Mouse (Mus musculus): ENCODE results near the gene R3hdm2. TPM values are rescaled to one million over a fixed set of nuclear protein-coding genes. Genes with fewer than 3 reads are reported as not detected.

R3hdm2 gene
- total and polyA plus RNA-seq, 3 experiments, result 8.2 to 60.6 TPM; not detected in 1

DNA sequence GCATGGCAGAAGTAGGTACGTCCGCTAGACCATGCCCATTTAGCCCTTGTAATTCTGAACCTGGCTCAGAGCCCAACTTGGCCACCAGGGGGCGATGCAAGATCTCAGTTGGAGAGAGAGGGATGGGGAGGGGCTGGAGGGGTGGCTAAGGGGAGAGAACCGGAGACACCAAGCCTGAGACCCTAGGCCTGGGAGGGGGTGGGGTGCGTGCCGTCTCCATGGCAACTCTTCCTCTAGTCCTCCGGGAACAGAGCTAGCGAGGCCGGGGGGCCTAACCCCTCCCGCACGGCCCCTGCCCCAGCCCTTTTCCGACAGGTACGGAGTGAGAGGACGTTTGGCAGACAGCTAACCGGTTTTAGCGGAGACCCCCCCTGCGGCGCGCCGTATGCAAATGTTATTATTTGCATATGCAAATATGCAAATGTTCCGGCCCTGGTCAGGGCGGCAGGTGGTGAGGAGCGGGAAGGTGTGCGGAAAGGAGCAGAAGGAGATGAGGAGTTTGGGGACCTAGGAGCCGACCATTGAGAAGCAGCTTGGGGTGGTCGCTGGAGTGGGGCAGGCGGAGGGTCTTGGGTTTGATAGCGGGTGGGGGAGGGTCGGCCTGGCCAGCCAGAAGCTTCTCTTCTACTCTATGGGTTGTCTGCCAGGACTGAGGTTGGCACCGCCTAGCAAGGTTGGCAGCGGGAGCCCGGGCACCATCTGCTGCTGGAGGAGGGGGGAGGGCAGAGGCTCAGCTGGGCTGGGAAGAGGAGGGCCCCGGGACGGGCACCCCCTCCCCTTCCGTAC lies 129.1 kb downstream of the R3hdm2 start:
- peak; percentile 89 for DNase-seq (ENCODE audit: low read depth, low spot score)
- Histone ChIP-seq H3K27me3 (ENCODE audit: control insufficient read depth in 1 of 2, insufficient read depth in 2 of 2, low read length in 2 of 2) (no peaks in the 10 kb centered on the region), H3K79me2 (ENCODE audit: control insufficient read depth, insufficient read depth, low read length, poor library complexity) (no peaks in the 10 kb centered on the region; the same call in 1 of the 2 replicates), H3K4me1 (ENCODE audit: control insufficient read depth in 1 of 2, insufficient read depth in 2 of 2, low read length in 2 of 2) (peaks cover 0 to 13% of the 10 kb centered on the region in 2 experiments; a peak in 2 of 4 replicates), H3K27ac (ENCODE audit: control insufficient read depth, low read depth, low read length) (no peak overlapping the region), H3K9ac (ENCODE audit: control insufficient read depth, low read depth, low read length, poor library complexity, severe bottlenecking) (peak overlapping the region; percentile 44; the same call in 1 of the 2 replicates), H3K4me3 (ENCODE audit: control insufficient read depth in 1 of 2, insufficient read depth in 1 of 2, low read depth in 2 of 2, low read length in 2 of 2) (peak overlapping the region; percentile 38 to 43; a peak in 3 of 4 replicates), H3K36me3 (ENCODE audit: control insufficient read depth in 1 of 2, insufficient read depth in 2 of 2, low read length in 2 of 2) (no peaks in the 10 kb centered on the region; a peak in 2 of 4 replicates), H3K9me3 (replicated peaks; ENCODE audit: insufficient read depth, low read length) (no peaks in the 10 kb centered on the region)
- TF ChIP-seq MAZ (IDR thresholded peaks at IDR 0.05; ENCODE audit: low read depth, low read length), result peak; percentile 93
- peak; percentile 77 for TF ChIP-seq ZC3H11A (IDR thresholded peaks at IDR 0.05; ENCODE audit: low read depth, low read length)
- peak; percentile 65 to 96 (median 91) for TF ChIP-seq CTCF (IDR thresholded peaks at IDR 0.05 in 2 of 3, conservative IDR thresholded peaks at IDR 0.05 in 1 of 3; ENCODE audit: control insufficient read depth in 1 of 3, insufficient read depth in 1 of 3, low read depth in 2 of 3, low read length in 3 of 3, poor library complexity in 1 of 3, severe bottlenecking in 1 of 3)
- peak; percentile 71 for TF ChIP-seq RAD21 (IDR thresholded peaks at IDR 0.05; ENCODE audit: low read depth, low read length)
- TF ChIP-seq ETS1 (IDR thresholded peaks at IDR 0.05; ENCODE audit: low read depth, low read length), result no peak
- no peak for TF ChIP-seq ZKSCAN1 (IDR thresholded peaks at IDR 0.05; ENCODE audit: low read depth, low read length)
- peak; percentile 77 for TF ChIP-seq MYB (IDR thresholded peaks at IDR 0.05; ENCODE audit: low read depth, low read length)
- TF ChIP-seq SIN3A (IDR thresholded peaks at IDR 0.05; ENCODE audit: low read length), result peak; percentile 9; the same call in 1 of the 2 replicates
- TF ChIP-seq TAL1 (IDR thresholded peaks at IDR 0.05; ENCODE audit: low read length), result no peak
- TF ChIP-seq SMC3 (IDR thresholded peaks at IDR 0.05; ENCODE audit: low read depth, low read length), result peak; percentile 75
- no peak for TF ChIP-seq MAX (IDR thresholded peaks at IDR 0.05; ENCODE audit: low read length)
- no peak for TF ChIP-seq MYC (IDR thresholded peaks at IDR 0.05; ENCODE audit: low read depth, low read length)

DNA sequence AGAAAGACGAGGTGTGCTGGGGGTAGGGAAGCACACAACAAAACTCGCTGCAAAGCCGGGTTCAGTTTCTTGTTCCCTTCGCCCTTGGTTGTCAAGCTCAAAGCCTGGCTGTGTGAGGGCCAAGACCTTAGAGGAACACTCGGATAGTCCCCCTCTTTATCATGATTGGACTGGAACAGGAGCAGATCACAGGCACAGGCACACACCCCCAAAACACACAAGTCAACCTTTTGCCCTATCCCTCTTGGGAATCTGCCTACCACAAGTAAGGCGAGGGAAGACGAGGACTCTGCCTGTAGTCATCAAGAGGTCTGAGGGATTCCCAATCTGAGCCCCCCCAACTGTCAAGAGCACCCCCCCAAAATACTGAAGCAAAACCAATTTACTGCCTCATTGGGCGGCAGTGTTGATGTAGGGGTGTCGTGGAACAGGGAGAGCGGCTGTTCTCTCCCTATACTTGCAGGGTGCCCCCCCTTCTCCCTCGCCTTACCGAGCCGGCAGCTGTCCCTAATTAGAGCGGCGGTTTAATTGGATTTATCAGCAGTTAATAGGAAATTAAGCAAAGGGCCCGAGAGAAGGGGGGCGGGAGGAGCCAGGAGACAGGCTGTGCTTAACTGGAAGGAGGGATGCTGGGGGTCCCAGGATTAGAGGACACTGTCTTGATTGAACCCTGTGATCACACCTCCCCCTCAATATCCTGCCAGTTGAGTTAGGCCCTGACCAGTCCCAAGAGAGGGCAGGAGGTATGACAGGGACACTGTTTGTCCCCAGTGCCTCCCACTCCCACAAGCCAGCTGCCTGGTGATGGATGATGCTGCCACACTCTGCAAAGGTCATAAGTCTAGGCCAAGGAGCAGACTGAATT lies 129.9 kb downstream of the R3hdm2 start:
- peak; percentile 33 for DNase-seq (ENCODE audit: low read depth, low spot score)
- H3K4me3 ChIP-seq (ENCODE audit: control insufficient read depth in 1 of 2, insufficient read depth in 1 of 2, low read depth in 2 of 2, low read length in 2 of 2), result peak overlapping the region in 1 of 2 experiments; percentile 30; a peak in 1 of 4 replicates
- H3K79me2 ChIP-seq (ENCODE audit: control insufficient read depth, insufficient read depth, low read length, poor library complexity), result no peaks in the 10 kb centered on the region; the same call in 1 of the 2 replicates
- H3K27ac ChIP-seq (ENCODE audit: control insufficient read depth, low read depth, low read length), result no peak overlapping the region
- H3K9ac ChIP-seq (ENCODE audit: control insufficient read depth, low read depth, low read length, poor library complexity, severe bottlenecking), result no peak overlapping the region
- H3K4me1 ChIP-seq (ENCODE audit: control insufficient read depth in 1 of 2, insufficient read depth in 2 of 2, low read length in 2 of 2), result peaks cover 0 to 20% of the 10 kb centered on the region in 2 experiments; a peak in 2 of 4 replicates
- no peak for TF ChIP-seq EP300 (IDR thresholded peaks at IDR 0.05; ENCODE audit: low read depth in 1 of 2, low read length in 2 of 2)
- TF ChIP-seq SIN3A (IDR thresholded peaks at IDR 0.05; ENCODE audit: low read length), result peak; percentile 16; the same call in 1 of the 2 replicates
- no peak for TF ChIP-seq POLR2AphosphoS5 (IDR thresholded peaks at IDR 0.05; ENCODE audit: borderline replicate concordance, low read depth, low read length)
- TF ChIP-seq GABPA (IDR thresholded peaks at IDR 0.05; ENCODE audit: low read depth, low read length), result no peak
- no peaks in the 10 kb centered on the region for H3K27me3 ChIP-seq (ENCODE audit: control insufficient read depth in 1 of 2, insufficient read depth in 2 of 2, low read length in 2 of 2)
- H3K36me3 ChIP-seq (ENCODE audit: control insufficient read depth in 1 of 2, insufficient read depth in 2 of 2, low read length in 2 of 2), result peaks cover 0 to 2% of the 10 kb centered on the region in 2 experiments; a peak in 2 of 4 replicates
- H3K9me3 ChIP-seq (replicated peaks; ENCODE audit: insufficient read depth, low read length), result no peaks in the 10 kb centered on the region

Data from MEL (cell line).